Mouse (Mus musculus) hindbrain, embryonic 15.5 days (tissue): ENCODE results near the gene Ccdc177. TPM values are rescaled to one million over a fixed set of nuclear protein-coding genes. Genes with fewer than 3 reads are reported as not detected.

Experiments used
- ATAC-seq: fragments of 200-750 bp; cut with Nextera tagmentation; 2 replicates; pipeline ENCODE4 v1.8.0; 2017; ENCODE audit warnings: low read depth, moderate number of reproducible peaks, moderate TSS enrichment; ENCODE audit not compliant: low FRiP score
- H3K27ac ChIP-seq: fragments of 300-500 bp; sonication (generic); replicated peaks from 2 replicates; pipeline ENCODE4 v1.5.1; 2015; ENCODE audit warnings: mild to moderate bottlenecking, inconsistent platforms
- H3K27me3 ChIP-seq: fragments of 300-500 bp; sonication (generic); 2 replicates; pipeline ENCODE4 v1.6.1; 2015; ENCODE audit warnings: control low read depth, inconsistent platforms
- H3K36me3 ChIP-seq: fragments of 300-500 bp; sonication (generic); 2 replicates; pipeline ENCODE4 v1.6.1; 2015; ENCODE audit warnings: control low read depth, inconsistent platforms
- H3K4me1 ChIP-seq: fragments of 300-500 bp; sonication (generic); replicated peaks from 2 replicates; pipeline ENCODE4 v1.6.1; 2015; ENCODE audit warnings: control low read depth, inconsistent platforms
- H3K4me2 ChIP-seq: fragments of 300-500 bp; sonication (generic); 2 replicates; pipeline ENCODE4 v1.6.1; 2015; ENCODE audit warnings: moderate library complexity, mild to moderate bottlenecking, inconsistent platforms
- H3K4me3 ChIP-seq: fragments of 300-500 bp; sonication (generic); 2 replicates; pipeline ENCODE4 v1.5.1; 2015; ENCODE audit warnings: mild to moderate bottlenecking, inconsistent platforms
- H3K9ac ChIP-seq: fragments of 300-500 bp; sonication (generic); 2 replicates; pipeline ENCODE4 v1.6.1; 2015; ENCODE audit warnings: inconsistent platforms
- H3K9me3 ChIP-seq: fragments of 300-500 bp; sonication (generic); 2 replicates; pipeline ENCODE4 v1.6.1; 2016; ENCODE audit warnings: control low read depth, inconsistent platforms
- WGBS: fragments of 180-500 bp; shearing (Covaris S2); methylation state at CpG from one replicate; pipeline ENCODE4 v1.1.7; 2015; 5-methylcytosine and 5-hydroxymethylcytosine counted together
- polyA plus RNA-seq: library from polyadenylated mRNA; unstranded; fragments of >200 nt; fragmentation: Nextera tagmentation; extraction: Ambion mirVana; gene quantifications from 2 replicates; pipeline ENCODE4 v1.2.1, GENCODE M21; 2015

Ccdc177 gene
- polyA plus RNA-seq = 4.0 and 4.4 TPM in 2 replicates

GRCm38 (mm10) chr12:80760396-80760801 is at the start of gene Ccdc177:
Gene Ccdc177, minus strand, starts transcription at chr12:80760687.
- Histone ChIP-seq H3K4me1 (peaks cover 33% of the 10 kb centered on the region), H3K9me3 (no peaks in the 10 kb centered on the region), H3K4me2 (peak within 1 kb of the TSS; percentile 68), H3K9ac (peak within 1 kb of the TSS; percentile 69), H3K36me3 (peaks cover 32% of the 10 kb centered on the region), H3K4me3 (peak within 1 kb of the TSS; percentile 61), H3K27ac (peak within 1 kb of the TSS; percentile 94), H3K27me3 (no peaks in the 10 kb centered on the region)
- WGBS = under 1% methylated on average over 24 of the region's 24 CpGs
- peak; percentile 62 for ATAC-seq

DNA sequence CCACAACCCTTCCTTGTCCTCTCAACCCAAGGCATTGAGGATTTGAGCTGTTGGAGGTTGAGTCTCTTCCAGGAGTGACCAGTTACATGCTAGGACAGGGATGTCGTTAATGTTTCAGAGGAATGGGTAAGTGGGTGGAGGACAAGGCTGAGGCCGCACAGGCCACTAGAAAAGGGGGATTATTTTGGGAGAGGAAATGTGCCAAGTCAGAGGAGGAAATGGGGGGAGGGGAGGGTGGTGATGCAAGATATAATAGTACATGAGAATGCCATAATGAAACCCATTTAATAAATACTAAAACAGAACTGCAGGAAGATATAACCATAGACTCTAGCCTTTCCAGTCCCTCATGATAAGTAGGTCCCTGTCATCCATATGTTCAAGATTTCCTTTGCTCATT is 49.5 kb upstream of the Ccdc177 start:
- Histone ChIP-seq H3K4me2 (no peak overlapping the region), H3K36me3 (no peaks in the 10 kb centered on the region), H3K4me3 (no peak overlapping the region), H3K27ac (no peak overlapping the region), H3K4me1 (peaks cover 9% of the 10 kb centered on the region), H3K9ac (no peak overlapping the region), H3K27me3 (no peaks in the 10 kb centered on the region), H3K9me3 (no peaks in the 10 kb centered on the region)
- no peak for ATAC-seq
- WGBS = 82% methylated on average over 2 of the region's 2 CpGs

DNA sequence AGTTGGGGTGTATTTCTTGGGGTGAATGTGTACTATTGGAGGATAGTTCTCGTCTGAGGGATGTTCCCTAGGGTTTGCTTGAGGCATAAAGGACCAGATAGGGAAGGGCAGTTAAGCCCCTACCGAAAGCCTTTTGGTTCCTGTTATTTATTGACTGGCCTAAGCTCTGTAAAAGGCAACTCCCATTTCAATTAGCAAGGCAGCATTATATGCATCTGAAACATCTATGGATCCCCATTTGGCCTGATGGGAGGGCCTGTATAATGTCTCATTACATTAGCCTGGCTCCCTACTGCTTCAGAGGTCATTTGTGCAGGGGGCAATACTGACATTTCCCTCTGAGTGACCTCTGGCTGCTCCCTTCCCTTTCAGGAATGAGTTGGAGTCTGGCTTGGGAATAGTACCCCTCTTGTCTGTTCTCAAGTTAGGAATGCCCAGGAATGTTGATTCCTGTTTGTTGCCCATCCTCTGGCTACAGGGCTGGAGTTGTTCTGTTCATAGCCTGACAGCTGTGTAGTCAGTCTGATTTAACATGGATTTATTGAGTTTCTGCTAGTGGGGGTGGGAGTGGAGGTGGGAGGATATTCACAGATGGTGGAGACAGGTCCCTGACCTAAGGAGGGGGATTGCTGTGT is 47.1 kb upstream of the Ccdc177 start:
- H3K27ac ChIP-seq = no peak overlapping the region
- no peak overlapping the region for H3K4me2 ChIP-seq
- no peak for ATAC-seq
- no peaks in the 10 kb centered on the region for H3K36me3 ChIP-seq
- H3K9me3 ChIP-seq = no peaks in the 10 kb centered on the region
- H3K27me3 ChIP-seq = no peaks in the 10 kb centered on the region
- 20% methylated on average over 2 of the region's 2 CpGs for WGBS
- no peak overlapping the region for H3K9ac ChIP-seq
- peaks cover 19% of the 10 kb centered on the region for H3K4me1 ChIP-seq
- no peak overlapping the region for H3K4me3 ChIP-seq

GRCm38 (mm10) chr12:80804861-80805428 is 44.5 kb upstream of the Ccdc177 start:
- H3K27me3 ChIP-seq = no peaks in the 10 kb centered on the region
- ATAC-seq = no peak
- 94% methylated on average over 6 of the region's 6 CpGs for WGBS
- H3K36me3 ChIP-seq = no peaks in the 10 kb centered on the region
- H3K4me2 ChIP-seq = no peak overlapping the region
- H3K27ac ChIP-seq = no peak overlapping the region
- no peak overlapping the region for H3K9ac ChIP-seq
- no peaks in the 10 kb centered on the region for H3K9me3 ChIP-seq
- H3K4me1 ChIP-seq = peaks cover 19% of the 10 kb centered on the region
- no peak overlapping the region for H3K4me3 ChIP-seq

GRCm38 (mm10) chr12:80803924-80804323 is 43.4 kb upstream of the Ccdc177 start:
- Histone ChIP-seq H3K4me2 (no peak overlapping the region), H3K4me1 (peaks cover 19% of the 10 kb centered on the region), H3K9me3 (no peaks in the 10 kb centered on the region), H3K4me3 (no peak overlapping the region), H3K27ac (peak overlapping the region; percentile 43; the same call in 1 of the 2 replicates), H3K36me3 (no peaks in the 10 kb centered on the region), H3K27me3 (no peaks in the 10 kb centered on the region), H3K9ac (no peak overlapping the region)
- 40% methylated on average over 3 of the region's 3 CpGs for WGBS
- no peak for ATAC-seq

GRCm38 (mm10) chr12:80801443-80801842 is 41.0 kb upstream of the Ccdc177 start:
- no peak overlapping the region for H3K4me3 ChIP-seq
- no peaks in the 10 kb centered on the region for H3K36me3 ChIP-seq
- H3K4me1 ChIP-seq = peaks cover 23% of the 10 kb centered on the region
- no peak overlapping the region for H3K27ac ChIP-seq
- H3K4me2 ChIP-seq = no peak overlapping the region
- H3K9me3 ChIP-seq = no peaks in the 10 kb centered on the region
- 93% methylated on average over 1 of the region's 1 CpGs for WGBS
- no peaks in the 10 kb centered on the region for H3K27me3 ChIP-seq
- no peak for ATAC-seq
- H3K9ac ChIP-seq = no peak overlapping the region

- Histone ChIP-seq H3K4me1 (peaks cover 23% of the 10 kb centered on the region), H3K27ac (no peak overlapping the region), H3K9me3 (no peaks in the 10 kb centered on the region), H3K4me2 (no peak overlapping the region), H3K4me3 (no peak overlapping the region), H3K27me3 (no peaks in the 10 kb centered on the region), H3K9ac (no peak overlapping the region), H3K36me3 (no peaks in the 10 kb centered on the region)
- no peak for ATAC-seq
- WGBS = 96% methylated on average over 3 of the region's 3 CpGs
Observed at GRCm38 (mm10) chr12:80800156-80800555, 39.7 kb upstream of the Ccdc177 start.

DNA sequence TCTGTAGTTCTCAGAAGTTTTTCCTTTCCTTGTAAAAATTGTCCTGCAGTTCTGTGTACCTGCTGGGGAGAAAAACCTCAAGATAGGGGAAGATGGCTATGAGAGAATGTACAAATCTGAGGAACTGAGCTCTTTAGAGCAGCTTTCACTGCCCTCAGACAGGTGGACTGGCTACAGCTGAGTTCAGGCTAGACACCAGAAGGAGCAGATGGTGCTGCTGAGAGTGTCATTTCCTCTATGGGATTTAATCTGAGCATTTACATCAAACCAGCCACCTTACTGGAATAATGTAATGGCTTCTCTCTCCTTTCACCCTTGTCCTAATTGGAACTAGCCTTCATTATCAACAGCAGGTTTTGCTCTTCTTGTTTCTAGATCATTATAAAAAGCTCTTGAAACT is 37.8 kb upstream of the Ccdc177 start:
- Histone ChIP-seq H3K9ac (no peak overlapping the region), H3K27ac (peak overlapping the region; percentile 30; the same call in 1 of the 2 replicates), H3K27me3 (no peaks in the 10 kb centered on the region), H3K4me2 (no peak overlapping the region), H3K9me3 (no peaks in the 10 kb centered on the region), H3K36me3 (no peaks in the 10 kb centered on the region), H3K4me3 (no peak overlapping the region), H3K4me1 (peaks cover 15% of the 10 kb centered on the region)
- ATAC-seq = no peak

DNA sequence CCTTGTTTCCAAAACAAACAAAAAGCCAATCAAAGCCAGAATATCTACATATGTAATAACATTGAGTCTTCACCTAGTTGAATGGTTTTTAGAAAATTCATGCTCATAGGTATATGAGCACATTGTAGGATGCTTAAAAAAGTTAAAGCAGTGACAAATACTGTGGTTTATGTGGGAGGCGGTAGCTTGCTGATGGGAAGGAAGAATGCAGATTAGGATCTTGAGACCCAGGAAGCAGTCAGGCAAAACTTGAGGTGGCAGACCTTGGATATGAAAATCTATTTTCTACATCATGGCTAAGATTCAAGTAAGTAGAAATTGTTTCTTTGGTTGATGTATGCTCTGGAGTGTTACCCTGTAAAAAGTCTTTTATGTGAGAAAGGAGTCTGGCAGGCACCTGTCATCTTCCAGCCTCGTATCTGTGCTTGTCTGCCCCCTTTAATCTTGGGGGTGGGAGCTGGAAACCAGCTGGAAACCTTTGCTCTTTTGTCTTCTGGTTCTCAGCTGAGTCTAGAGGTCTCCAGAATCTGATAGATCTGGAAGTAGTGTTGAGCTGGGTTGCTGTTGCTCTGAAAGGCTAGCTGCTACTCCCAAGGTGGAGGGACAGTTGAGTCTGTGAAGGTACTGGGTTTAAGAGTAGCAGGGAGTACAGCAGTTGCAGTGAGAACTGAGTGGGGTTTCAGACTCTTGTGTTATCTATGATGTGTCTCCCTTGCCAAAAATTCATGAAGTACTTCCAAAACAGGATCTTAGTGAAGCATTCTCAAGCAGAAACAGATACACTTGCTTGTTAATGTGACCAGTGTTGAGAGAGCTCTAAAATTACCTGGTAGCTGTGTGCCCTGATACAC is 34.7 kb upstream of the Ccdc177 start:
- 64% methylated on average over 2 of the region's 2 CpGs for WGBS
- no peaks in the 10 kb centered on the region for H3K27me3 ChIP-seq
- no peaks in the 10 kb centered on the region for H3K36me3 ChIP-seq
- H3K9ac ChIP-seq = no peak overlapping the region
- no peak overlapping the region for H3K27ac ChIP-seq
- no peak overlapping the region for H3K4me2 ChIP-seq
- H3K9me3 ChIP-seq = no peaks in the 10 kb centered on the region
- peaks cover 30% of the 10 kb centered on the region for H3K4me1 ChIP-seq
- no peak for ATAC-seq
- H3K4me3 ChIP-seq = no peak overlapping the region

DNA sequence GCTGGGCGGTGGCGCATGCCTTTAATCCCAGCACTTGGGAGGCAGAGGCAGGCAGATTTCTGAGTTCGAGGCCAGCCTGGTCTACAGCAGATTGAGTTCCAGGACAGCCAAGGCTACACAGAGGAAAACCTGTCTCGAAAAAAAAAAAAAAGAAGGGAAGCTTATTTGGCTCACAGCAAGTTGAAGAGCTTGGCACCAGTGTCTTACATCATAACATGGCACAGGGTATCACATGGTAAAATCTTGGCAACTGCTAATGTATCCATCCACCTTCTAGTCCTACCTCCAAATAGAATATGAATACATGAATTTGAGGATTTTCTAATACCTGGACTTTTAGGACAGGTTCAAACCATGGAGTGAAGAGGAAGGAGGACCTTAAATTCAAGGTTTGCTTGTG is 34.0 kb upstream of the Ccdc177 start:
- Histone ChIP-seq H3K4me3 (no peak overlapping the region), H3K4me1 (peaks cover 34% of the 10 kb centered on the region), H3K4me2 (no peak overlapping the region), H3K9me3 (no peaks in the 10 kb centered on the region), H3K27ac (no peak overlapping the region), H3K27me3 (no peaks in the 10 kb centered on the region), H3K36me3 (no peaks in the 10 kb centered on the region), H3K9ac (no peak overlapping the region)
- WGBS = 93% methylated on average over 4 of the region's 4 CpGs
- no peak for ATAC-seq

- Histone ChIP-seq H3K4me2 (no peak overlapping the region), H3K27ac (no peak overlapping the region), H3K4me3 (no peak overlapping the region), H3K36me3 (no peaks in the 10 kb centered on the region), H3K4me1 (peaks cover 34% of the 10 kb centered on the region), H3K27me3 (no peaks in the 10 kb centered on the region), H3K9ac (no peak overlapping the region), H3K9me3 (no peaks in the 10 kb centered on the region)
- 85% methylated on average over 1 of the region's 1 CpGs for WGBS
- ATAC-seq = no peak
Observed at GRCm38 (mm10) chr12:80793535-80793934, 33.0 kb upstream of the Ccdc177 start.

DNA sequence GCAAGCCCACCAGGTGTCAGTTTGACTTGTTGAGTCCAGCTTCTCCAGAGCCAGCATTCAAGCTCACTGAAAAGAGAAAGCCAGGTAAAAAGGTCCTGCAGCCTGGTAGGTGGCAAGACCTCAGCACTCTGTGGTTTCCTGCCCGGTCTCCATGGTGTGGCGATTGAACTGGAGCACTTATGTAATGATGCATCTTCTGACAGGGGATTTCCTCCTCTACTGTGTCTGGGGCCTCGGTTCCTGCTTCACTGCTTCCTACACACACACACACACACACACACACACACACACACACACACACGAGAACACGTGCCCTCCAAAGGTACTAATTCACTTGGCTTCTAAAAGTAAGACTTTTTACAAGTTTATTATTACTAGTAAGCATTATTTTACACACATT is 32.4 kb upstream of the Ccdc177 start:
- Histone ChIP-seq H3K4me3 (no peak overlapping the region), H3K9ac (peak overlapping the region; percentile 10; the same call in 1 of the 2 replicates), H3K4me1 (peaks cover 27% of the 10 kb centered on the region), H3K27me3 (no peaks in the 10 kb centered on the region), H3K36me3 (no peaks in the 10 kb centered on the region), H3K4me2 (peak overlapping the region; percentile 7; the same call in 1 of the 2 replicates), H3K27ac (no peak overlapping the region), H3K9me3 (no peaks in the 10 kb centered on the region)
- WGBS = 70% methylated on average over 5 of the region's 5 CpGs
- ATAC-seq = no peak
